Mouse (Mus musculus) left cerebral cortex, adult 2 months (tissue): ENCODE results near the gene Slc5a10. TPM values are rescaled to one million over a fixed set of nuclear protein-coding genes. Genes with fewer than 3 reads are reported as not detected.

Source experiments
- DNase-seq, 2 experiments: peaks; one replicate each; pipeline ENCODE4 v3.0.0; 2021 to 2022; ENCODE audit warnings: low spot score in 2 of 2, mixed read lengths in 1 of 2; ENCODE audit errors: extremely low spot score in 1 of 2
- H3K27ac ChIP-seq: fragments of 200-600 bp; 2 replicates; pipeline ENCODE4 v1.8.1; 2022
- H3K4me3 ChIP-seq: fragments of 200-600 bp; 2 replicates; pipeline ENCODE4 v1.8.1; 2022
- CTCF ChIP-seq: fragments of 200-600 bp; IDR thresholded peaks from 2 replicates; pipeline ENCODE4 v1.8.1; 2022; ENCODE audit warnings: antibody characterized with exemption, mild to moderate bottlenecking, moderate library complexity
- intact Hi-C: fragments of 180-260 bp; cut with DNase I; formaldehyde crosslinking; loops from one replicate; pipeline ENCODE4 v1.15.1; 2025
- total RNA-seq, 2 experiments: library from RNA; stranded (reverse); gene quantifications; 2 replicates each; pipeline ENCODE4 v1.2.3; 2021

Slc5a10 gene
- total RNA-seq, 2 experiments from 2014 or later, result not detected

DNA sequence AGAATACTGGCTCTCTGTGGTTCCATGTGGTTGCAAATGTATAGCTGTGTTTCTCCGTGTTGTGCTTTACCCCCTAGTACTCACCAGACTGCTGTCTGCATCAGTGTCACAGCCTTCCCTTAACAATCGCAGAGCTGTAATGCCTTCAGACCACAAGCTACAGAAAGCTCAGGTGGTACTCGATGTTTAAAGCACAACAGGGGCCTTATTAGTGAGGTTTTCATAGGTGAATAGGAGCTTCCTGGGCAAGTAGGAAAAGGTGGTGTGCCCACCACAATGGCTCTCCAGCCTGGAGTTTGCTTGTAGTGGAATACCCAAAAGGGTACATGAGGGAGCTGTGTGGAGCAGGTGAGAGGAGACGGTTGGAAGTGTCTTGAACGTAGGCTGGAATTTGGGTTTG, 68.4 kb downstream of the Slc5a10 start:
- no peak for TF ChIP-seq CTCF
- H3K27ac ChIP-seq, result no peak overlapping the region
- H3K4me3 ChIP-seq, result no peak overlapping the region
- no peak for DNase-seq
- intact Hi-C loops, result no loop called here

DNA sequence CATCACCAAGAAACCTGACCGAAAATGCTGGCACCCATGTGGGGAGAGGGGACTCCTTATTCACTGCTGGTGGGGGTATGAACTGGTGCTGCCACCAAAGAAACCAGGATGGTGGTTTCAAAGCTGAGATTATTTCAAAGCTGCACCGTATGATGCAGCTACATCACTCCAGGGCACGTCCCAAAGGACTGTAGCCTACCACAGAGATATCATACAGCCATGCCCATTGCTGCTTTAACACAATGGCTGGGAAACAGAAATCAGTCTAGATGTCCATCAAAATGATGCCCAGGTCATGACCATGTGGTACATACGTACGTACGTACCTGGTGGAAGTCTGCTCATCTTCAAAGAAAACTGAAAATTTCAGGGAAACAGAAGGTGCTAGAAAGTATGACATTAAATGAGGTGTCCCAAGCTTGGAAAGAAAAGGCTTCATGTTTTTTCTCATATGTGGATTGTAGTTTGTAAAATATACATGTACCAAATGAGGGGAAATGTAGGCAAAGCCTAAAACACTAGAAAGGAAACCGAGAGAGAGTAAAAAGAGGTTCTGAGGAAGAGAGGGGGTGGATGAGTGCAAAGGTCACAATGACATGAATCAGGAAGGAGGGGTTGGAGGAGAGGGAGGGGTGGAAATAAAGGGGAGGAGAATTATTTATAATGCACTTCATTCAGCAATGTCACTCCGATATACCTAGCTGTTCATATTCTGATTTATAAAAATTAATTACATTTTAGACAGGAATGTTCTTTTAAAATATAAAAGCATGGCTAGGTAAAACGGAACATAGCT, 70.0 kb downstream of the Slc5a10 start:
- no peak for TF ChIP-seq CTCF
- Histone ChIP-seq H3K27ac (no peak overlapping the region), H3K4me3 (no peak overlapping the region)
- no peak for DNase-seq
- intact Hi-C loops, result no loop called here

DNA sequence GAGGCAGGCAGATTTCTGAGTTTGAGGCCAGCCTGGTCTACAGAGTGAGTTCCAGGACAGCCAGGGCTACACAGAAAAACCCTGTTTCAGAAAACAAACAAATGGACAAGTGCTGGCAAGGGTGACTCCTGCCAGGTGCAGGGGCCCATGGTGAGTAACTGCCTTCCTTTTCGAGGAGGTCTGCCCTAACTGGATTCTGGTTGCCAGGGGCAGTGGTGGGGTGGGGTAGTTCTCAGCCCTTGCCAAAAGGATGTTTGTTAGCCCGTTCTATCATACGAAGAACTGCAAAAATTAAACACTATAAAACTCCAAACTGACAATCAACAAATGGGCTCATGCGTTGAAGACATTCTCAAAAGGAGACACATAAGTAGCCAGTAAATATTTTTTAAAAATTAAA, 71.0 kb downstream of the Slc5a10 start:
- no peak for TF ChIP-seq CTCF
- no peak overlapping the region for H3K27ac ChIP-seq
- intact Hi-C loops, result no loop called here
- no peak overlapping the region for H3K4me3 ChIP-seq
- DNase-seq, result no peak

DNA sequence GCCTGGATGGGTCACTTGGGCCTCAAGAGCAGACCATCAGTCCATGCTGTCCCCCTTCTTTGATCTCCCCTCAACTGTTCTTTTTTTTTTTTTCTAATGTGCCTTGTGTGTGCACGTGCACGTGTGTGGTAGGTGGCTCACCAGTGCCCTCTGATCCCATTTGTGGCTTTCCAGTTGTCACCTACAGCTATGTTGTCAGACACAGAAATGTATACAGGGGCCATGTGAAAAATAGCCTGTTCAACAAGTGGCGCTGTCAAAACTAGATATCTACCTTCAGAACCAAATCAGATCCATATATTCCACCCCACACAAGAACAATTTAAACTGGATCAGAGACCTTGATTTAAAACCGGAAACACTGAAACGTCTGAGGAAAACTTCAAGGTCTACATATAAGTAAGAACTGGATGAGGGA, 71.5 kb downstream of the Slc5a10 start:
- no peak for DNase-seq
- intact Hi-C loops, result no loop called here
- no peak for TF ChIP-seq CTCF
- no peak overlapping the region for H3K4me3 ChIP-seq
- no peak overlapping the region for H3K27ac ChIP-seq

DNA sequence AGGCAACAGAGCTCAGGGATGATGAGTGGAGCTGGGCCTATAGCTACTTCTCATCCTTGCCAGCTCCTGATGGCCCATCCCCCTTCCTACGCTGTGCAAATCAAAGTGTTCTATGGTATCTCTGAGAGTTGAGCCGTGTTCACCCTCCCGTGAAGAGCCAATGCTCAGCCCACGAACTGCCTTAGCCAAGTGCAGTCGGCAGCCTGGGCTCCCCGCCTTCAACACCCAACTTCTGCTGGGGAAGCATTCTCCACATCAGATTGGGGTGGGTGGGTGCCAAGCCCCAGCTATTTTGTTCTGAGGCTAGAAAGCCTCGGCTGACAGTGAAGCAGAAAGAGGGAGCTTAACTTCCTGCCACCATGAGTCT, 71.9 kb downstream of the Slc5a10 start:
- TF ChIP-seq CTCF, result no peak
- H3K4me3 ChIP-seq, result no peak overlapping the region
- no peak overlapping the region for H3K27ac ChIP-seq
- DNase-seq, result peak; percentile 49 to 57
- intact Hi-C loops, result no loop called here

- DNase-seq, result no peak
- no peak for TF ChIP-seq CTCF
- H3K27ac ChIP-seq, result peak overlapping the region; percentile 26; the same call in 1 of the 2 replicates
- no peak overlapping the region for H3K4me3 ChIP-seq
- intact Hi-C loops, result no loop called here
These were observed 72.5 kb downstream of the Slc5a10 start for GRCm38 (mm10) chr11:61647956-61648748.

DNA sequence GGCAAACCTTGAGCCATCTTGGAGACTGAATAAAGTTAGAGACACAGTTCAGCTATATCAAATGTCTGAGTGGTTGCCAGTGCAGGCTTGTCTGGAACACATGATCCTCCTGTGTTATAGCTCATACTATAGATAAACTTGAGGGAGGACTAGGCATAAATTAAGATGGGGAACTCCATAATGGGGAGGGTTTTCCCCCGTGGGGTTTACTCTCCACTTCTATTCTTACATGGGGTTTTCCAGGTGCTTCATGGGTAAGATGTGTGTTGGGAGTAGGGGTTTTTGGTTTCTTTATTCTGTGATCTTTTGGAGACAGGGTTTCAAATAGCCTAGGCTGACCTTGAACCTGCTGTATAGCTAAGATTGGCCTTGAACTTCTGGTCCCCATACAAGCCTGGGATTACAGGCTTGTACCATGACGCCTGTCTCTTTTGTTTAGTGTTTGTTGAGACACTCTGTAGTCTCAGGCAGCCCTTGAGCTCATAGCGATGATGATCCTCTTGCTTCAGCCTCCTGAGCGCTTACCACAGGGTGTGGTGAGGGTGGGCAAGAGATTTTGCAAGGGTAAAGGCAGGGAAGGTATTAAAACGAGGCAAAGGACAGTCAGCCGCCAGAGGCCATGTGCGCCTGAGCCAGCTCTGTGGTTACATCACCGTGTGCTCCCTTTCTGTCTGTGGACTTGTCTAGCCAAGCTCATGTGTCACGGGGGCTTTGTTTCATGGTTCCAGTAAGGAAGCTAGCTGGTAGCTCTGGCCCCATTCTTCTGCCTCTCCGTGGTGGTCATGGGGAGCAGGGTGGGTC, 73.3 kb downstream of the Slc5a10 start:
- H3K4me3 ChIP-seq, result no peak overlapping the region
- no peak overlapping the region for H3K27ac ChIP-seq
- intact Hi-C loops, result no loop called here
- TF ChIP-seq CTCF, result no peak
- no peak for DNase-seq

DNA sequence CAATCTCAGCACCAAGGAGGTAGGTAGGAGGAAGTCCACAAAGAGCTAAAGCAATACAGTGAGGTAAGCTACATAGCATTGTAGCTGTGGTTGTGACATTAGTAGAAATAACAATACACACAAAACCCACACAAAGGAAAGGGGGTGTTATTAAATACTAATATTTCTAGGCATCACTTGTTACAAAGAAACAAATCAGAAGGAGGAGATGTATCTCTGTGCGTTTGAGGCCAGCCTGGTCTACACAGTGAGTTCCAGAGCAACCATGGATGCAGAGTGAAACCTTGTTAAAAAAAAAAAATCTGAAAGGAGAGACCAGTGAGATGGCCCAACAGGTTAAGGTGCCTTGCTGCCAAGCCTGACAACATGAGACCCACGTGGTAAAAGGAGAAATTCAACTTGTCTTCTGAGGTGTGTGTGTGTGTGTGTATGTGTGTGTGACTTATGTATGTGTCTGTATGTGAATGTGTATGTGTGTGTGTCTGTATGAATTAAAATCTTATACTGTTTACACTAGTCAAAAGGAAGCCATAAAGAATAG, 74.1 kb downstream of the Slc5a10 start:
- no peak for TF ChIP-seq CTCF
- intact Hi-C loops, result no loop called here
- Histone ChIP-seq H3K27ac (no peak overlapping the region), H3K4me3 (no peak overlapping the region)
- no peak for DNase-seq

GRCm38 (mm10) chr11:61645357-61645857, 75.2 kb downstream of the Slc5a10 start:
- H3K4me3 ChIP-seq, result no peak overlapping the region
- no peak overlapping the region for H3K27ac ChIP-seq
- intact Hi-C loops, result no loop called here
- no peak for DNase-seq
- TF ChIP-seq CTCF, result no peak

- H3K4me3 ChIP-seq, result no peak overlapping the region
- intact Hi-C loops, result loop anchor here (1.0 kb wide), 1 partner anchor 19 kb away; no protein-coding TSS in a partner anchor
- TF ChIP-seq CTCF, result no peak
- peak overlapping the region; percentile 10; the same call in 1 of the 2 replicates for H3K27ac ChIP-seq
- DNase-seq, result peak; percentile 61 to 66
These were observed 75.9 kb downstream of the Slc5a10 start for GRCm38 (mm10) chr11:61644576-61645326.
